Mouse (Mus musculus): ENCODE data around the gene Ttc28. TPM values are rescaled to one million over a fixed set of nuclear protein-coding genes. Genes with fewer than 3 reads are reported as not detected.

The Ttc28 gene
- polyA plus RNA-seq, 1 experiment from 2014 or later: 17.6 TPM

GRCm38 (mm10) chr5:110889945-110890344 is 10.3 kb downstream of the Ttc28 start:
- no peak for ATAC-seq (ENCODE audit: insufficient number of reproducible peaks, insufficient read depth, low FRiP score, low TSS enrichment, low read depth)
- Histone ChIP-seq H3K27ac (no peak overlapping the region), H3K4me1 (no peaks in the 10 kb centered on the region), H3K9ac (no peak overlapping the region), H3K4me3 (no peak overlapping the region), H3K36me3 (peaks cover 57% of the 10 kb centered on the region), H3K9me3 (no peaks in the 10 kb centered on the region), H3K4me2 (no peak overlapping the region), H3K27me3 (no peaks in the 10 kb centered on the region)
- WGBS: 85% methylated on average over 1 of the region's 1 CpGs

GRCm38 (mm10) chr5:110890561-110890960 is 11.0 kb downstream of the Ttc28 start:
- Histone ChIP-seq H3K4me2 (no peak overlapping the region), H3K36me3 (peaks cover 57% of the 10 kb centered on the region), H3K4me1 (no peaks in the 10 kb centered on the region), H3K9me3 (no peaks in the 10 kb centered on the region), H3K27ac (no peak overlapping the region), H3K27me3 (no peaks in the 10 kb centered on the region), H3K9ac (no peak overlapping the region), H3K4me3 (no peak overlapping the region)
- no peak for ATAC-seq (ENCODE audit: insufficient number of reproducible peaks, insufficient read depth, low FRiP score, low TSS enrichment, low read depth)
- 92% methylated on average over 3 of the region's 3 CpGs for WGBS

- ATAC-seq (ENCODE audit: insufficient number of reproducible peaks, insufficient read depth, low FRiP score, low TSS enrichment, low read depth): no peak
- WGBS: 32% methylated on average over 7 of the region's 7 CpGs
- Histone ChIP-seq H3K27ac (peak overlapping the region; percentile 79), H3K36me3 (peaks cover 39% of the 10 kb centered on the region), H3K9me3 (no peaks in the 10 kb centered on the region), H3K27me3 (no peaks in the 10 kb centered on the region), H3K4me3 (no peak overlapping the region), H3K4me2 (no peak overlapping the region), H3K9ac (peak overlapping the region; percentile 27; the same call in 1 of the 2 replicates), H3K4me1 (peaks cover 24% of the 10 kb centered on the region)
These were observed 17.6 kb downstream of the Ttc28 start for GRCm38 (mm10) chr5:110897114-110897788.

GRCm38 (mm10) chr5:110898169-110898568 is 18.6 kb downstream of the Ttc28 start:
- 23% methylated on average over 7 of the region's 7 CpGs for WGBS
- Histone ChIP-seq H3K4me2 (0 out of 2 replicates have a peak overlapping the region, but pooled peaks have one; percentile 26), H3K9ac (no peak overlapping the region)

GRCm38 (mm10) chr5:110898785-110899184 is 19.2 kb downstream of the Ttc28 start:
- peak overlapping the region; percentile 78 for H3K27ac ChIP-seq
- WGBS: 56% methylated on average over 4 of the region's 4 CpGs
- no peak for ATAC-seq (ENCODE audit: insufficient number of reproducible peaks, insufficient read depth, low FRiP score, low TSS enrichment, low read depth)

More at GRCm38 (mm10) chr5:110898169-110898568, 18.6 kb downstream of the Ttc28 start:
- Histone ChIP-seq H3K27ac (peak overlapping the region; percentile 74; the same call in 1 of the 2 replicates), H3K9me3 (no peaks in the 10 kb centered on the region), H3K27me3 (no peaks in the 10 kb centered on the region), H3K4me3 (no peak overlapping the region), H3K4me1 (peaks cover 24% of the 10 kb centered on the region), H3K36me3 (peaks cover 30% of the 10 kb centered on the region)
- ATAC-seq (ENCODE audit: insufficient number of reproducible peaks, insufficient read depth, low FRiP score, low TSS enrichment, low read depth): peak; percentile 67; the same call in 1 of the 2 replicates

GRCm38 (mm10) chr5:110900331-110900730 is 20.7 kb downstream of the Ttc28 start:
- no peak for ATAC-seq (ENCODE audit: insufficient number of reproducible peaks, insufficient read depth, low FRiP score, low TSS enrichment, low read depth)
- peaks cover 24% of the 10 kb centered on the region for H3K4me1 ChIP-seq
- no peaks in the 10 kb centered on the region for H3K9me3 ChIP-seq
- no peak overlapping the region for H3K4me3 ChIP-seq
- H3K9ac ChIP-seq: no peak overlapping the region
- H3K36me3 ChIP-seq: peaks cover 14% of the 10 kb centered on the region
- no peaks in the 10 kb centered on the region for H3K27me3 ChIP-seq
- H3K4me2 ChIP-seq: no peak overlapping the region
- no peak overlapping the region for H3K27ac ChIP-seq

More at GRCm38 (mm10) chr5:110898785-110899184, 19.2 kb downstream of the Ttc28 start:
- H3K4me1 ChIP-seq: peaks cover 24% of the 10 kb centered on the region
- H3K4me2 ChIP-seq: no peak overlapping the region
- no peak overlapping the region for H3K4me3 ChIP-seq
- no peaks in the 10 kb centered on the region for H3K27me3 ChIP-seq
- H3K9me3 ChIP-seq: no peaks in the 10 kb centered on the region
- no peak overlapping the region for H3K9ac ChIP-seq
- peaks cover 24% of the 10 kb centered on the region for H3K36me3 ChIP-seq

GRCm38 (mm10) chr5:110906708-110907107 is 27.1 kb downstream of the Ttc28 start:
- Histone ChIP-seq H3K4me2 (no peak overlapping the region), H3K4me3 (no peak overlapping the region), H3K36me3 (peaks cover 22% of the 10 kb centered on the region), H3K4me1 (peaks cover 3% of the 10 kb centered on the region; the same call in 1 of the 2 replicates), H3K27me3 (no peaks in the 10 kb centered on the region), H3K27ac (no peak overlapping the region), H3K9ac (no peak overlapping the region), H3K9me3 (no peaks in the 10 kb centered on the region)
- WGBS: 87% methylated on average over 1 of the region's 1 CpGs
- ATAC-seq (ENCODE audit: insufficient number of reproducible peaks, insufficient read depth, low FRiP score, low TSS enrichment, low read depth): no peak

GRCm38 (mm10) chr5:110908879-110909278 is 29.3 kb downstream of the Ttc28 start:
- no peaks in the 10 kb centered on the region for H3K27me3 ChIP-seq
- H3K9ac ChIP-seq: no peak overlapping the region
- H3K4me1 ChIP-seq: peaks cover 7% of the 10 kb centered on the region
- H3K4me2 ChIP-seq: no peak overlapping the region
- ATAC-seq (ENCODE audit: insufficient number of reproducible peaks, insufficient read depth, low FRiP score, low TSS enrichment, low read depth): no peak
- H3K27ac ChIP-seq: no peak overlapping the region
- no peak overlapping the region for H3K4me3 ChIP-seq
- H3K36me3 ChIP-seq: peaks cover 17% of the 10 kb centered on the region
- no peaks in the 10 kb centered on the region for H3K9me3 ChIP-seq

- H3K4me1 ChIP-seq: peaks cover 7% of the 10 kb centered on the region
- no peak overlapping the region for H3K27ac ChIP-seq
- H3K4me2 ChIP-seq: no peak overlapping the region
- no peak overlapping the region for H3K9ac ChIP-seq
- peaks cover 17% of the 10 kb centered on the region for H3K36me3 ChIP-seq
- H3K27me3 ChIP-seq: no peaks in the 10 kb centered on the region
- H3K9me3 ChIP-seq: no peaks in the 10 kb centered on the region
- 86% methylated on average over 4 of the region's 4 CpGs for WGBS
- no peak for ATAC-seq (ENCODE audit: insufficient number of reproducible peaks, insufficient read depth, low FRiP score, low TSS enrichment, low read depth)
- H3K4me3 ChIP-seq: no peak overlapping the region
These were observed 30.5 kb downstream of the Ttc28 start for GRCm38 (mm10) chr5:110909955-110910589.

GRCm38 (mm10) chr5:110914859-110915258 is 35.3 kb downstream of the Ttc28 start:
- H3K9me3 ChIP-seq: no peaks in the 10 kb centered on the region
- no peak for ATAC-seq (ENCODE audit: insufficient number of reproducible peaks, insufficient read depth, low FRiP score, low TSS enrichment, low read depth)
- no peak overlapping the region for H3K27ac ChIP-seq
- 85% methylated on average over 11 of the region's 11 CpGs for WGBS
- peaks cover 22% of the 10 kb centered on the region for H3K36me3 ChIP-seq
- H3K4me2 ChIP-seq: no peak overlapping the region
- no peak overlapping the region for H3K4me3 ChIP-seq
- no peaks in the 10 kb centered on the region for H3K27me3 ChIP-seq
- H3K4me1 ChIP-seq: peaks cover 7% of the 10 kb centered on the region
- no peak overlapping the region for H3K9ac ChIP-seq

- Histone ChIP-seq H3K27me3 (no peaks in the 10 kb centered on the region), H3K4me2 (no peak overlapping the region), H3K36me3 (peaks cover 22% of the 10 kb centered on the region), H3K4me3 (no peak overlapping the region), H3K27ac (no peak overlapping the region), H3K9ac (no peak overlapping the region), H3K9me3 (no peaks in the 10 kb centered on the region), H3K4me1 (peaks cover 6% of the 10 kb centered on the region)
- WGBS: 93% methylated on average over 3 of the region's 3 CpGs
- no peak for ATAC-seq (ENCODE audit: insufficient number of reproducible peaks, insufficient read depth, low FRiP score, low TSS enrichment, low read depth)
These were observed 36.6 kb downstream of the Ttc28 start for GRCm38 (mm10) chr5:110916241-110916640.

GRCm38 (mm10) chr5:110919541-110919940 is 39.9 kb downstream of the Ttc28 start:
- Histone ChIP-seq H3K9ac (no peak overlapping the region), H3K36me3 (peaks cover 22% of the 10 kb centered on the region), H3K9me3 (no peaks in the 10 kb centered on the region), H3K4me1 (no peaks in the 10 kb centered on the region), H3K4me3 (no peak overlapping the region), H3K27me3 (no peaks in the 10 kb centered on the region), H3K4me2 (no peak overlapping the region), H3K27ac (no peak overlapping the region)
- ATAC-seq (ENCODE audit: insufficient number of reproducible peaks, insufficient read depth, low FRiP score, low TSS enrichment, low read depth): no peak
- WGBS: 79% methylated on average over 4 of the region's 4 CpGs

Measured in embryonic facial prominence, embryonic 13.5 days (tissue).